Mouse (Mus musculus) heart, embryonic 10.5 days (tissue): ENCODE measurements around the gene Epha3. TPM values are rescaled to one million over a fixed set of nuclear protein-coding genes. Genes with fewer than 3 reads are reported as not detected.

ENCODE experiments used
- DNase-seq: peaks from one replicate; pipeline ENCODE4 v3.0.0-alpha.2; 2017; ENCODE audit warnings: low spot score
- H3K27ac ChIP-seq: fragments of 300-500 bp; sonication (generic); 2 replicates; pipeline ENCODE4 v1.5.1; 2016; ENCODE audit warnings: mild to moderate bottlenecking
- H3K27me3 ChIP-seq: fragments of 300-500 bp; sonication (generic); 2 replicates; pipeline ENCODE4 v1.6.1; 2016; ENCODE audit warnings: mild to moderate bottlenecking; ENCODE audit not compliant: poor library complexity, insufficient read depth, severe bottlenecking
- H3K36me3 ChIP-seq: fragments of 300-500 bp; sonication (generic); 2 replicates; pipeline ENCODE4 v1.6.1; 2016; ENCODE audit warnings: mild to moderate bottlenecking, moderate library complexity
- H3K4me1 ChIP-seq: fragments of 300-500 bp; sonication (generic); 2 replicates; pipeline ENCODE4 v1.6.1; 2016; ENCODE audit warnings: mild to moderate bottlenecking
- H3K4me3 ChIP-seq: fragments of 300-500 bp; sonication (generic); 2 replicates; pipeline ENCODE4 v1.5.1; 2016; ENCODE audit warnings: mild to moderate bottlenecking, moderate library complexity
- H3K9me3 ChIP-seq: fragments of 300-500 bp; sonication (generic); 2 replicates; pipeline ENCODE4 v1.6.1; 2016; ENCODE audit warnings: mild to moderate bottlenecking, moderate library complexity
- WGBS: fragments of 180-500 bp; shearing (Covaris S2); methylation state at CpG from one replicate; pipeline ENCODE4 v1.1.7; 2016; 5-methylcytosine and 5-hydroxymethylcytosine counted together
- polyA plus RNA-seq: library from polyadenylated mRNA; unstranded; fragments of >200 nt; fragmentation: Nextera tagmentation; extraction: Ambion mirVana; gene quantifications from 2 replicates; pipeline ENCODE4 v1.2.1, GENCODE M21; 2016

Gene Epha3
- polyA plus RNA-seq, 1 experiment from 2014 or later = 20.4 TPM

- Histone ChIP-seq H3K27me3 (no peaks in the 10 kb centered on the region), H3K36me3 (no peaks in the 10 kb centered on the region), H3K27ac (no peak overlapping the region), H3K4me1 (no peaks in the 10 kb centered on the region), H3K4me3 (no peak overlapping the region), H3K9me3 (no peaks in the 10 kb centered on the region)
- WGBS = 83% methylated on average over 6 of the region's 6 CpGs
- no peak for DNase-seq
Measured at GRCm38 (mm10) chr16:63621845-63622244, 242.1 kb downstream of the Epha3 start.

GRCm38 (mm10) chr16:63615396-63615795, 248.6 kb downstream of the Epha3 start:
- H3K36me3 ChIP-seq = no peaks in the 10 kb centered on the region
- no peak for DNase-seq
- no peaks in the 10 kb centered on the region for H3K27me3 ChIP-seq
- H3K4me3 ChIP-seq = no peak overlapping the region
- no peaks in the 10 kb centered on the region for H3K9me3 ChIP-seq
- 80% methylated on average over 3 of the region's 3 CpGs for WGBS
- no peaks in the 10 kb centered on the region for H3K4me1 ChIP-seq
- H3K27ac ChIP-seq = no peak overlapping the region

- H3K4me3 ChIP-seq = no peak overlapping the region
- no peak for DNase-seq
- no peaks in the 10 kb centered on the region for H3K4me1 ChIP-seq
- H3K27ac ChIP-seq = no peak overlapping the region
- H3K9me3 ChIP-seq = no peaks in the 10 kb centered on the region
- no peaks in the 10 kb centered on the region for H3K36me3 ChIP-seq
- WGBS = 83% methylated on average over 4 of the region's 4 CpGs
- no peaks in the 10 kb centered on the region for H3K27me3 ChIP-seq
Measured at GRCm38 (mm10) chr16:63613006-63613405, 251.0 kb downstream of the Epha3 start.

- 57% methylated on average over 3 of the region's 3 CpGs for WGBS
- Histone ChIP-seq H3K4me1 (no peaks in the 10 kb centered on the region), H3K9me3 (no peaks in the 10 kb centered on the region), H3K27me3 (no peaks in the 10 kb centered on the region), H3K4me3 (no peak overlapping the region), H3K36me3 (no peaks in the 10 kb centered on the region), H3K27ac (no peak overlapping the region)
- no peak for DNase-seq
Measured at GRCm38 (mm10) chr16:63600229-63600628, 263.7 kb downstream of the Epha3 start.

- Histone ChIP-seq H3K36me3 (no peaks in the 10 kb centered on the region), H3K4me1 (no peaks in the 10 kb centered on the region), H3K27me3 (no peaks in the 10 kb centered on the region), H3K27ac (no peak overlapping the region), H3K9me3 (no peaks in the 10 kb centered on the region), H3K4me3 (no peak overlapping the region)
- no peak for DNase-seq
- WGBS = 86% methylated on average over 4 of the region's 4 CpGs
Measured at GRCm38 (mm10) chr16:63594656-63595055, 269.3 kb downstream of the Epha3 start.

GRCm38 (mm10) chr16:63569746-63570145, 294.2 kb downstream of the Epha3 start:
- no peaks in the 10 kb centered on the region for H3K4me1 ChIP-seq
- no peak for DNase-seq
- H3K27me3 ChIP-seq = no peaks in the 10 kb centered on the region
- WGBS = 78% methylated on average over 4 of the region's 4 CpGs
- H3K9me3 ChIP-seq = no peaks in the 10 kb centered on the region
- H3K27ac ChIP-seq = no peak overlapping the region
- no peak overlapping the region for H3K4me3 ChIP-seq
- no peaks in the 10 kb centered on the region for H3K36me3 ChIP-seq

- Histone ChIP-seq H3K27ac (no peak overlapping the region), H3K36me3 (no peaks in the 10 kb centered on the region), H3K4me3 (no peak overlapping the region), H3K4me1 (no peaks in the 10 kb centered on the region), H3K9me3 (no peaks in the 10 kb centered on the region), H3K27me3 (no peaks in the 10 kb centered on the region)
- WGBS = 82% methylated on average over 17 of the region's 17 CpGs
- DNase-seq = no peak
Measured at GRCm38 (mm10) chr16:63566106-63566836, 297.7 kb downstream of the Epha3 start.

- Histone ChIP-seq H3K27ac (no peak overlapping the region), H3K9me3 (no peaks in the 10 kb centered on the region), H3K4me1 (no peaks in the 10 kb centered on the region), H3K27me3 (no peaks in the 10 kb centered on the region), H3K4me3 (no peak overlapping the region), H3K36me3 (no peaks in the 10 kb centered on the region)
- no peak for DNase-seq
- 70% methylated on average over 6 of the region's 6 CpGs for WGBS
Measured at GRCm38 (mm10) chr16:63556410-63557146, 307.4 kb downstream of the Epha3 start.

- H3K9me3 ChIP-seq = no peaks in the 10 kb centered on the region
Measured at GRCm38 (mm10) chr16:63552531-63552930, 311.4 kb downstream of the Epha3 start.

GRCm38 (mm10) chr16:63539489-63539888, 324.5 kb downstream of the Epha3 start:
- DNase-seq = no peak
- Histone ChIP-seq H3K27ac (no peak overlapping the region), H3K9me3 (no peaks in the 10 kb centered on the region), H3K4me3 (no peak overlapping the region), H3K27me3 (no peaks in the 10 kb centered on the region), H3K36me3 (no peaks in the 10 kb centered on the region), H3K4me1 (no peaks in the 10 kb centered on the region)

More at GRCm38 (mm10) chr16:63552531-63552930, 311.4 kb downstream of the Epha3 start:
- Histone ChIP-seq H3K4me3 (no peak overlapping the region), H3K27me3 (no peaks in the 10 kb centered on the region), H3K36me3 (no peaks in the 10 kb centered on the region), H3K27ac (no peak overlapping the region), H3K4me1 (no peaks in the 10 kb centered on the region)
- no peak for DNase-seq
- WGBS = 90% methylated on average over 7 of the region's 7 CpGs

GRCm38 (mm10) chr16:63528821-63529220, 335.2 kb downstream of the Epha3 start:
- H3K4me1 ChIP-seq = no peaks in the 10 kb centered on the region
- no peak overlapping the region for H3K4me3 ChIP-seq
- no peak overlapping the region for H3K27ac ChIP-seq
- no peaks in the 10 kb centered on the region for H3K36me3 ChIP-seq
- DNase-seq = no peak
- 49% methylated on average over 2 of the region's 2 CpGs for WGBS
- no peaks in the 10 kb centered on the region for H3K27me3 ChIP-seq
- no peaks in the 10 kb centered on the region for H3K9me3 ChIP-seq

GRCm38 (mm10) chr16:63517636-63518035, 346.3 kb downstream of the Epha3 start:
- WGBS = 80% methylated on average over 1 of the region's 1 CpGs
- Histone ChIP-seq H3K27me3 (no peaks in the 10 kb centered on the region), H3K36me3 (no peaks in the 10 kb centered on the region), H3K27ac (no peak overlapping the region), H3K4me1 (no peaks in the 10 kb centered on the region), H3K9me3 (no peaks in the 10 kb centered on the region), H3K4me3 (no peak overlapping the region)
- DNase-seq = no peak

- no peak overlapping the region for H3K4me3 ChIP-seq
- H3K27ac ChIP-seq = no peak overlapping the region
- no peaks in the 10 kb centered on the region for H3K27me3 ChIP-seq
- no peaks in the 10 kb centered on the region for H3K9me3 ChIP-seq
- H3K36me3 ChIP-seq = no peaks in the 10 kb centered on the region
- WGBS = 64% methylated on average over 2 of the region's 2 CpGs
- H3K4me1 ChIP-seq = no peaks in the 10 kb centered on the region
- no peak for DNase-seq
Measured at GRCm38 (mm10) chr16:63510069-63510468, 353.9 kb downstream of the Epha3 start.
